Mouse (Mus musculus) erythroblast, embryonic 14.5 days (primary cell): ENCODE data around the gene Gm17087.

Experiments
- GATA1 ChIP-seq: IDR thresholded peaks from 2 replicates; pipeline ENCODE4 v1.6.1; 2012; ENCODE audit warnings: low read length, inconsistent platforms, mixed read lengths
- TAL1 ChIP-seq: IDR thresholded peaks from 3 replicates; pipeline ENCODE4 v1.6.1; 2012; ENCODE audit warnings: low read length, inconsistent platforms, mixed read lengths

- no peak for TF ChIP-seq GATA1
- no peak for TF ChIP-seq TAL1
These were observed 13.6 kb upstream of the Gm17087 start for GRCm38 (mm10) chr17:8580360-8580759.
